Mouse (Mus musculus) heart, embryonic 14.5 days (tissue): ENCODE data around the gene Msi2. TPM values are rescaled to one million over a fixed set of nuclear protein-coding genes. Genes with fewer than 3 reads are reported as not detected.

ENCODE experiments used
- ATAC-seq: fragments of 200-750 bp; cut with Nextera tagmentation; 2 replicates; pipeline ENCODE4 v1.8.0; 2017; ENCODE audit warnings: low read depth, moderate TSS enrichment; ENCODE audit not compliant: insufficient number of reproducible peaks, insufficient read depth, low FRiP score
- H3K27ac ChIP-seq, 2 experiments: fragments of 200-500 bp in 1 of 2; fragments of 300-500 bp in 1 of 2; sonication (generic) in 1 of 2; replicated peaks in 1 of 2; 2 replicates each; pipeline ENCODE4 v1.5.1; 2012 to 2014; ENCODE audit warnings: low read depth in 2 of 2, low read length in 2 of 2, control low read depth in 1 of 2, mild to moderate bottlenecking in 1 of 2, mixed read lengths in 1 of 2; ENCODE audit not compliant: control insufficient read depth in 1 of 2, insufficient read depth in 1 of 2
- H3K27me3 ChIP-seq: fragments of 300-500 bp; sonication (generic); 2 replicates; pipeline ENCODE4 v1.6.1; 2014; ENCODE audit warnings: mild to moderate bottlenecking, low read length, control low read depth; ENCODE audit not compliant: control insufficient read depth, insufficient read depth
- H3K36me3 ChIP-seq: fragments of 300-500 bp; sonication (generic); 2 replicates; pipeline ENCODE4 v1.6.1; 2014; ENCODE audit warnings: mild to moderate bottlenecking, control low read depth, low read length, mixed read lengths; ENCODE audit not compliant: control insufficient read depth, insufficient read depth
- H3K4me1 ChIP-seq, 2 experiments: fragments of 200-500 bp in 1 of 2; fragments of 300-500 bp in 1 of 2; sonication (generic) in 1 of 2; 2 replicates each; pipeline ENCODE4 v1.6.1; 2012 to 2014; ENCODE audit warnings: low read length in 2 of 2, control low read depth in 1 of 2, mixed read lengths in 1 of 2; ENCODE audit not compliant: control insufficient read depth in 2 of 2, insufficient read depth in 2 of 2
- H3K4me2 ChIP-seq: fragments of 300-500 bp; sonication (generic); 2 replicates; pipeline ENCODE4 v1.6.1; 2014; ENCODE audit warnings: mild to moderate bottlenecking, low read length
- H3K4me3 ChIP-seq, 2 experiments: fragments of 200-500 bp in 1 of 2; fragments of 300-500 bp in 1 of 2; sonication (generic) in 1 of 2; 2 replicates each; pipeline ENCODE4 v1.5.1; 2012 to 2014; ENCODE audit warnings: low read length in 2 of 2, mild to moderate bottlenecking in 2 of 2, control low read depth in 1 of 2, low read depth in 1 of 2, moderate library complexity in 1 of 2; ENCODE audit not compliant: control insufficient read depth in 1 of 2, insufficient read depth in 1 of 2
- H3K9ac ChIP-seq: fragments of 300-500 bp; sonication (generic); 2 replicates; pipeline ENCODE4 v1.6.1; 2014; ENCODE audit warnings: mild to moderate bottlenecking, low read length
- H3K9me3 ChIP-seq: fragments of 300-500 bp; sonication (generic); 2 replicates; pipeline ENCODE4 v1.6.1; 2016; ENCODE audit warnings: low read length, control low read depth; ENCODE audit not compliant: control insufficient read depth
- WGBS: fragments of 180-500 bp; shearing (Covaris S2); extraction: QIAGEN DNeasy Blood & Tissue Kit; methylation state at CpG from one replicate; pipeline ENCODE4 v1.1.7; 2014; 5-methylcytosine and 5-hydroxymethylcytosine counted together
- polyA plus RNA-seq: library from polyadenylated mRNA; unstranded; fragments of >200 nt; fragmentation: Nextera tagmentation; extraction: Ambion mirVana; gene quantifications from 2 replicates; pipeline ENCODE4 v1.2.1, GENCODE M21; 2014

The Msi2 gene
- polyA plus RNA-seq, 1 experiment from 2014 or later, result 20.9 TPM

GRCm38 (mm10) chr11:88524437-88524789, 193.9 kb downstream of the Msi2 start:
- no peak overlapping the region for H3K4me3 ChIP-seq
- H3K27me3 ChIP-seq, result no peaks in the 10 kb centered on the region
- ATAC-seq, result 0 out of 2 replicates have a peak, but pooled peaks have one; percentile 19
- H3K4me1 ChIP-seq, result peaks cover 63 to 85% of the 10 kb centered on the region in 2 experiments
- no peak overlapping the region; the same call in 1 of the 2 replicates for H3K9ac ChIP-seq
- peak overlapping the region; percentile 3 for H3K4me2 ChIP-seq
- H3K9me3 ChIP-seq, result no peaks in the 10 kb centered on the region
- peak overlapping the region; percentile 89 to 94 for H3K27ac ChIP-seq
- H3K36me3 ChIP-seq, result 0 out of 2 replicates have a peak, but pooled peaks cover 2% of the 10 kb centered on the region

- Histone ChIP-seq H3K9ac (no peak overlapping the region), H3K4me3 (no peak overlapping the region), H3K4me1 (peaks cover 59 to 81% of the 10 kb centered on the region in 2 experiments), H3K36me3 (no peaks in the 10 kb centered on the region), H3K4me2 (no peak overlapping the region), H3K27me3 (no peaks in the 10 kb centered on the region), H3K9me3 (no peaks in the 10 kb centered on the region), H3K27ac (peak overlapping the region; percentile 89 to 94)
- peak; percentile 70 for ATAC-seq
- 8% methylated on average over 4 of the region's 4 CpGs for WGBS
Observed at GRCm38 (mm10) chr11:88523921-88524320, 194.4 kb downstream of the Msi2 start.

- H3K4me2 ChIP-seq, result no peak overlapping the region
- H3K27ac ChIP-seq, result peak overlapping the region; percentile 89 to 94
- peak overlapping the region; percentile 35; the same call in 1 of the 2 replicates for H3K9ac ChIP-seq
- peaks cover 55 to 76% of the 10 kb centered on the region in 2 experiments for H3K4me1 ChIP-seq
- no peaks in the 10 kb centered on the region for H3K27me3 ChIP-seq
- H3K36me3 ChIP-seq, result no peaks in the 10 kb centered on the region
- ATAC-seq, result no peak
- H3K9me3 ChIP-seq, result no peaks in the 10 kb centered on the region
- H3K4me3 ChIP-seq, result no peak overlapping the region
- WGBS, result 46% methylated on average over 6 of the region's 6 CpGs
Observed at GRCm38 (mm10) chr11:88523511-88523910, 194.8 kb downstream of the Msi2 start.

DNA sequence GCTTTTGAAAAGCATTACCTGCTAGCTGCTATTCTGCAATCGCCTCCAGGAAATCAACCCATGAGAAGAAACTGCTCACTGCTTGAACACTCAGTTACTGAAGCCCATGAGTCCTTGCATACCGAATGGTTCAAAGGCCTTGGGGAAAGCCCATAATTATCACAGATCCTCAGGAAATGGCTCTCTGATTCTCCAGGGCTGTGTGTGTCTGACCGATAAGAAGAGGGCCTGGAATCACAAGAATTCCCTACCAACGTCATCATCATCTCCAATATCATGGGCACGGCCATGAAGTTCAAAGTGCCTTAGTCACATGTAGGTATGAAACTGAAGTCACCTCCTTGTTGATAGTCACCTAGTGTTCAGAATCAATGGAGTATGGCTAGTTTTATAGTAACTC, 196.2 kb downstream of the Msi2 start:
- no peak overlapping the region for H3K4me3 ChIP-seq
- H3K4me1 ChIP-seq, result peaks cover 50 to 71% of the 10 kb centered on the region in 2 experiments
- H3K4me2 ChIP-seq, result no peak overlapping the region
- H3K9ac ChIP-seq, result no peak overlapping the region
- H3K27me3 ChIP-seq, result no peaks in the 10 kb centered on the region
- no peak for ATAC-seq
- 30% methylated on average over 5 of the region's 5 CpGs for WGBS
- no peaks in the 10 kb centered on the region for H3K36me3 ChIP-seq
- H3K9me3 ChIP-seq, result no peaks in the 10 kb centered on the region
- peak overlapping the region in 1 of 2 experiments; percentile 43; a peak in 2 of 4 replicates for H3K27ac ChIP-seq

DNA sequence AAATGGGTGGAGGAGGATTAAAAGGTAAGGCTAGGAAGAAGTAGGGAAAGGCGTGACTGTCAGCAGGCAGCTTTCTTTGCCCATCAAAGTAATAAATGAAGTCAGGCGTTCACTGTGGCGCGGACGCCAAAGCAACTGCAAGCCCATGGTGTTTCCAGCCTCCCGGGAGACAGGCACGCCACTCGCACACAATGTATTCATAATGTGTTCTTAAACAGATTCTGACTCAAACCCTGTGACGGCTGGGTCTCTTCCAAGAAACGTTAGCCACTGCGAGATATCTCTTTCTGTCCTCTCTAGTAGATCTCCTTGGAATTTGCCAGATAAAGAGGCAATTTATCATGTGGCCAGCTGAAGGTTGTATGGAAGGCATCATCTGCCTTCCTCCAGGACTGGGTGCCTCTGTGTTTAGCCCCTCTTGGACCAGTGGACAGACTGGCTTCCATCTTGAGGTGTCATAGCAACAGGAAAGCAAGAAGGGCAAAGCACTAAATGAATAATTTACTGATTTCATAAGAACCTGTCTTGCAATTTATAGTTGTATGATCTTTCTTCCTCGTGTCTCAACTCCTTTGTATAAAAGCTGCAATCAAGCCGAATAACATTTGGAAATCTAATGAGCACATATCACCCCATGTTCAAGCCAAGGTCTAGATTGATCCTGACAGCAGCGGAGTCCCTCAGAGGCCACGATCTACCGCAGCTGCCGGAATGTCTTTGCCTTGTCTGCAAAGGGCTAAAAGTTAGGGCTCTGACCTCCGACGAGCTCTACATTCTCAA, 197.2 kb downstream of the Msi2 start:
- Histone ChIP-seq H3K36me3 (no peaks in the 10 kb centered on the region), H3K27ac (peak overlapping the region; percentile 24 to 31; a peak in 2 of 4 replicates), H3K4me3 (no peak overlapping the region), H3K9ac (no peak overlapping the region), H3K27me3 (no peaks in the 10 kb centered on the region), H3K9me3 (no peaks in the 10 kb centered on the region), H3K4me1 (peaks cover 48 to 71% of the 10 kb centered on the region in 2 experiments), H3K4me2 (no peak overlapping the region)
- 64% methylated on average over 19 of the region's 19 CpGs for WGBS
- ATAC-seq, result no peak

GRCm38 (mm10) chr11:88518361-88518760, 200.0 kb downstream of the Msi2 start:
- WGBS, result 88% methylated on average over 3 of the region's 3 CpGs
- Histone ChIP-seq H3K27me3 (no peaks in the 10 kb centered on the region), H3K27ac (no peak overlapping the region), H3K4me2 (no peak overlapping the region), H3K9ac (no peak overlapping the region), H3K9me3 (no peaks in the 10 kb centered on the region), H3K4me3 (no peak overlapping the region), H3K36me3 (no peaks in the 10 kb centered on the region), H3K4me1 (peaks cover 41 to 63% of the 10 kb centered on the region in 2 experiments)
- ATAC-seq, result no peak

GRCm38 (mm10) chr11:88516596-88517485, 201.5 kb downstream of the Msi2 start:
- peaks cover 40 to 57% of the 10 kb centered on the region in 2 experiments for H3K4me1 ChIP-seq
- peak overlapping the region; percentile 5; the same call in 1 of the 2 replicates for H3K4me2 ChIP-seq
- WGBS, result 40% methylated on average over 12 of the region's 12 CpGs

More at GRCm38 (mm10) chr11:88516596-88517485, 201.5 kb downstream of the Msi2 start:
- H3K9me3 ChIP-seq, result no peaks in the 10 kb centered on the region
- H3K4me3 ChIP-seq, result no peak overlapping the region
- no peaks in the 10 kb centered on the region for H3K27me3 ChIP-seq
- peak overlapping the region; percentile 56 for H3K9ac ChIP-seq
- peak overlapping the region; percentile 75 to 88 for H3K27ac ChIP-seq
- no peaks in the 10 kb centered on the region for H3K36me3 ChIP-seq
- ATAC-seq, result no peak
